Mouse (Mus musculus) CH12.LX (cell line): Measurements from ENCODE around the gene Stk33. TPM values are rescaled to one million over a fixed set of nuclear protein-coding genes. Genes with fewer than 3 reads are reported as not detected.

Experiments used
- DNase-seq: peaks from one replicate; pipeline ENCODE4 v3.0.0-alpha.2; 2013; ENCODE audit errors: extremely low read depth
- H3K27ac ChIP-seq: 2 replicates; pipeline ENCODE4 v1.5.1; 2012; ENCODE audit warnings: low read depth, mild to moderate bottlenecking, control low read depth, moderate library complexity; ENCODE audit not compliant: insufficient read depth
- H3K27me3 ChIP-seq: replicated peaks from 2 replicates; pipeline ENCODE3; 2012; ENCODE audit warnings: inconsistent platforms
- H3K36me3 ChIP-seq, 2 experiments: replicated peaks in 1 of 2; 2 replicates each; pipeline versions ENCODE3 to v1.6.1; 2012; ENCODE audit warnings: inconsistent platforms in 1 of 2, low read length in 1 of 2, mild to moderate bottlenecking in 1 of 2, mixed read lengths in 1 of 2, moderate library complexity in 1 of 2; ENCODE audit not compliant: control insufficient read depth in 1 of 2, insufficient read depth in 1 of 2
- H3K4me1 ChIP-seq, 2 experiments: 2 replicates each; pipeline ENCODE4 v1.6.1; 2012; ENCODE audit warnings: inconsistent platforms in 1 of 2, moderate library complexity in 1 of 2; ENCODE audit not compliant: insufficient read depth in 2 of 2, control insufficient read depth in 1 of 2
- H3K4me2 ChIP-seq: 2 replicates; pipeline ENCODE4 v1.6.1; 2012; ENCODE audit warnings: low read depth, mild to moderate bottlenecking, control low read depth; ENCODE audit not compliant: poor library complexity, insufficient read depth, severe bottlenecking
- H3K4me3 ChIP-seq, 3 experiments: fragments of 150-350 bp in 1 of 3; sonication (generic) in 1 of 3; replicated peaks in 1 of 3; 2 replicates each; pipeline versions ENCODE3 to v1.5.1; 2011 to 2012; ENCODE audit warnings: low read depth in 2 of 3, low read length in 2 of 3, mild to moderate bottlenecking in 2 of 3, moderate library complexity in 2 of 3, control low read depth in 1 of 3, improper control_type of control experiment in 1 of 3, inconsistent platforms in 1 of 3, mixed read lengths in 1 of 3; ENCODE audit not compliant: poor library complexity in 1 of 3
- H3K79me2 ChIP-seq: replicated peaks from 2 replicates; pipeline ENCODE4 v1.6.1; 2012; ENCODE audit warnings: mild to moderate bottlenecking, moderate library complexity; ENCODE audit not compliant: control insufficient read depth, poor library complexity, insufficient read depth, severe bottlenecking; ENCODE audit errors: extremely low read depth
- H3K9ac ChIP-seq: 2 replicates; pipeline ENCODE4 v1.6.1; 2012; ENCODE audit warnings: low read depth, mild to moderate bottlenecking, control low read depth, moderate library complexity; ENCODE audit not compliant: insufficient read depth
- H3K9me3 ChIP-seq: replicated peaks from 2 replicates; pipeline ENCODE3; 2012; ENCODE audit warnings: low read length, inconsistent platforms, mixed read lengths
- BHLHE40 ChIP-seq: IDR thresholded peaks from 2 replicates; pipeline ENCODE4 v1.6.1; 2011; ENCODE audit warnings: mild to moderate bottlenecking, low read depth, low read length, improper control_type of control experiment
- CHD2 ChIP-seq: IDR thresholded peaks from 2 replicates; pipeline ENCODE4 v1.6.1; 2011; ENCODE audit warnings: low read length, improper control_type of control experiment
- CTCF ChIP-seq, 2 experiments: IDR thresholded peaks in 1 of 2; conservative IDR thresholded peaks in 1 of 2; 2 replicates each; pipeline ENCODE4 v1.5.1; 2011 to 2012; ENCODE audit warnings: low read depth in 2 of 2, low read length in 2 of 2, improper control_type of control experiment in 1 of 2, inconsistent platforms in 1 of 2, mild to moderate bottlenecking in 1 of 2, moderate library complexity in 1 of 2
- E2F4 ChIP-seq: IDR thresholded peaks from 2 replicates; pipeline ENCODE4 v1.6.1; 2011; ENCODE audit warnings: low read depth, low read length, improper control_type of control experiment; ENCODE audit not compliant: insufficient replicate concordance
- EP300 ChIP-seq: IDR thresholded peaks from 2 replicates; pipeline ENCODE4 v1.6.1; 2011; ENCODE audit warnings: low read length, improper control_type of control experiment
- HCFC1 ChIP-seq: IDR thresholded peaks from 2 replicates; pipeline ENCODE4 v1.6.1; 2012; ENCODE audit warnings: low read depth, mild to moderate bottlenecking, inconsistent platforms, low read length, improper control_type of control experiment
- IRF4 ChIP-seq: IDR thresholded peaks from 2 replicates; pipeline ENCODE4 v1.6.1; 2014; ENCODE audit warnings: low read depth, mild to moderate bottlenecking, inconsistent platforms, low read length, improper control_type of control experiment
- JUND ChIP-seq: conservative IDR thresholded peaks from 2 replicates; pipeline ENCODE4 v1.6.1; 2011; ENCODE audit warnings: low read depth, low read length, improper control_type of control experiment
- MEF2A ChIP-seq: IDR thresholded peaks from 2 replicates; pipeline ENCODE4 v1.6.1; 2014; ENCODE audit warnings: low read depth, mild to moderate bottlenecking, inconsistent platforms, low read length, improper control_type of control experiment, borderline replicate concordance
- MXI1 ChIP-seq: IDR thresholded peaks from 2 replicates; pipeline ENCODE4 v1.6.1; 2011; ENCODE audit warnings: mild to moderate bottlenecking, low read depth, low read length, improper control_type of control experiment
- MYC ChIP-seq: IDR thresholded peaks from 2 replicates; pipeline ENCODE4 v1.6.1; 2011; ENCODE audit warnings: low read depth, mild to moderate bottlenecking, improper control_type of control experiment, low read length
- NELFE ChIP-seq: IDR thresholded peaks from 2 replicates; pipeline ENCODE4 v1.6.1; 2011; ENCODE audit warnings: low read depth, low read length, improper control_type of control experiment
- PAX5 ChIP-seq: IDR thresholded peaks from 2 replicates; pipeline ENCODE4 v1.6.1; 2012; ENCODE audit warnings: low read length, inconsistent platforms, mixed read lengths
- RAD21 ChIP-seq: IDR thresholded peaks from 2 replicates; pipeline ENCODE4 v1.6.1; 2011; ENCODE audit warnings: low read depth, mild to moderate bottlenecking, low read length, improper control_type of control experiment, moderate library complexity
- RCOR1 ChIP-seq: conservative IDR thresholded peaks from 2 replicates; pipeline ENCODE4 v1.6.1; 2012; ENCODE audit warnings: low read depth, mild to moderate bottlenecking, inconsistent platforms, low read length, improper control_type of control experiment
- TBP ChIP-seq: conservative IDR thresholded peaks from 2 replicates; pipeline ENCODE4 v1.6.1; 2011; ENCODE audit warnings: low read depth, low read length, improper control_type of control experiment
- TCF12 ChIP-seq: IDR thresholded peaks from 2 replicates; pipeline ENCODE4 v1.6.1; 2014; ENCODE audit warnings: low read depth, mild to moderate bottlenecking, inconsistent platforms, low read length, improper control_type of control experiment
- UBTF ChIP-seq: IDR thresholded peaks from 2 replicates; pipeline ENCODE4 v1.6.1; 2012; ENCODE audit warnings: low read depth, mild to moderate bottlenecking, inconsistent platforms, low read length, improper control_type of control experiment, moderate library complexity
- USF1 ChIP-seq: IDR thresholded peaks from 2 replicates; pipeline ENCODE4 v1.6.1; 2014; ENCODE audit warnings: low read depth, mild to moderate bottlenecking, inconsistent platforms, low read length, improper control_type of control experiment
- USF2 ChIP-seq: conservative IDR thresholded peaks from 2 replicates; pipeline ENCODE4 v1.6.1; 2011; ENCODE audit warnings: low read depth, low read length, improper control_type of control experiment
- ZMIZ1 ChIP-seq: IDR thresholded peaks from 2 replicates; pipeline ENCODE4 v1.6.1; 2012; ENCODE audit warnings: low read depth, mild to moderate bottlenecking, inconsistent platforms, low read length, improper control_type of control experiment
- ZNF384 ChIP-seq: IDR thresholded peaks from 2 replicates; pipeline ENCODE4 v1.6.1; 2012; ENCODE audit warnings: low read depth, low read length, improper control_type of control experiment, inconsistent platforms
- dilution Hi-C: fragments of 300-500 bp; cut with MboI; formaldehyde crosslinking; loops from 2 replicates; pipeline ENCODE4 v1.14.3; 2020; ENCODE audit warnings: low sequenced_read_pairs; ENCODE audit not compliant: extremely low pct_unique_long_range_greater_than_20kb, extremely low pct_ligation_motif_present
- in situ Hi-C: fragments of 300-500 bp; cut with MboI; formaldehyde crosslinking; loops from 3 replicates; pipeline ENCODE4 v1.14.3; 2019; ENCODE audit warnings: low sequenced_read_pairs, low pct_ligation_motif_present, low pct_unique_long_range_greater_than_20kb, mixed read lengths
- polyA plus RNA-seq: library from polyadenylated mRNA; unstranded; fragments of >175 nt; gene quantifications from 2 replicates; pipeline ENCODE4 v1.2.1, GENCODE M21; 2012; ENCODE audit warnings: low read depth; ENCODE audit not compliant: insufficient read length
- total RNA-seq, 2 experiments: library from RNA; depleted of rRNA; stranded (reverse); fragments of 300-350 nt in 1 of 2; fragments of >200 nt in 1 of 2; gene quantifications; 2 replicates each; pipeline ENCODE4 v1.2.3; 2012 to 2014

The Stk33 gene
- total and polyA plus RNA-seq, 3 experiments = not detected

DNA sequence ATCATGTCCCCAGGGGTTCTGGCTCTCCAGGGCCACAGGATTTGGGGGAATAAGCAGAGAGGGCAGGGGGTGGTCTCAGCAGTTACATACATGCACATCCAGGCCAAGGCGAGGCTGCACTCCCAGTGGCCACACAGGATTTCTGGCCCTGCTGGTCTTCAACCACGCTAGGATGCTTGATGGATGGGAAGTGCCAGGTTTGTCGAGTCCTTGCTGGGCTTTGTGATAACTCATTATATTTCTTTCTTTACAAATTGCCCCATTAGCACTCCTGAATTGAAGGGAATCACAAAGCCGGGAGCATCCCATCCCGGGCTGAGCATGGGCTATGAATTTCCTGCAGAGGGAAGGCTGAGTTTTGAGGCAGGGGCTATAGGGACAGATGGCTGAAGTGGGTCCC, 204.4 kb downstream of the Stk33 start:
- H3K79me2 ChIP-seq = no peaks in the 10 kb centered on the region
- H3K4me2 ChIP-seq = no peak overlapping the region
- no peaks in the 10 kb centered on the region for H3K9me3 ChIP-seq
- H3K4me3 ChIP-seq = no peak overlapping the region
- H3K27ac ChIP-seq = no peak overlapping the region
- peaks cover 63% of the 10 kb centered on the region for H3K27me3 ChIP-seq
- TF ChIP-seq ZNF384 = no peak
- no peak for TF ChIP-seq PAX5
- TF ChIP-seq RAD21 = no peak
- TF ChIP-seq IRF4 = no peak
- TF ChIP-seq MXI1 = no peak
- no peak for TF ChIP-seq BHLHE40
- no peak for TF ChIP-seq E2F4
- TF ChIP-seq RCOR1 = no peak
- no peak for TF ChIP-seq UBTF
- no peak for TF ChIP-seq HCFC1
- no peak for TF ChIP-seq ZMIZ1
- no peak for TF ChIP-seq USF2
- TF ChIP-seq USF1 = no peak
- TF ChIP-seq TCF12 = no peak
- H3K36me3 ChIP-seq = no peaks in the 10 kb centered on the region
- DNase-seq = no peak
- H3K4me1 ChIP-seq = no peaks in the 10 kb centered on the region
- dilution Hi-C loops (no loop called here), in situ Hi-C loops (loop anchor here (25.0 kb wide), 1 partner anchor 178 kb away; no protein-coding TSS in a partner anchor)
- no peak overlapping the region for H3K9ac ChIP-seq

- in situ Hi-C loops = loop anchor here (25.0 kb wide), 1 partner anchor 180 kb away; no protein-coding TSS in a partner anchor
- no peak overlapping the region for H3K27ac ChIP-seq
- H3K4me2 ChIP-seq = no peak overlapping the region
- H3K79me2 ChIP-seq = no peaks in the 10 kb centered on the region
- DNase-seq = no peak
- dilution Hi-C loops = no loop called here
- no peaks in the 10 kb centered on the region for H3K4me1 ChIP-seq
- H3K36me3 ChIP-seq = no peaks in the 10 kb centered on the region
- H3K9me3 ChIP-seq = no peaks in the 10 kb centered on the region
- H3K27me3 ChIP-seq = peaks cover 66% of the 10 kb centered on the region
- no peak overlapping the region for H3K9ac ChIP-seq
- no peak overlapping the region for H3K4me3 ChIP-seq
- TF ChIP-seq CTCF (conservative IDR thresholded peaks at IDR 0.05 in 1 of 2, IDR thresholded peaks at IDR 0.05 in 1 of 2; ENCODE audit: low read depth in 2 of 2, low read length in 2 of 2) = no peak
- TF ChIP-seq RAD21 = no peak
- TF ChIP-seq UBTF = no peak
- no peak for TF ChIP-seq EP300
- TF ChIP-seq MYC = no peak
- TF ChIP-seq NELFE = no peak
- no peak for TF ChIP-seq CHD2
- TF ChIP-seq RCOR1 = no peak
- TF ChIP-seq TBP = no peak
- no peak for TF ChIP-seq IRF4
- TF ChIP-seq MEF2A = no peak
- no peak for TF ChIP-seq E2F4
- no peak for TF ChIP-seq JUND
Observed at GRCm38 (mm10) chr7:109231881-109232321, 207.0 kb downstream of the Stk33 start.
